Mouse (Mus musculus) olfactory bulb, adult 2 months (tissue): Measurements from ENCODE around the gene Nfkbiz.

Source experiments
- CTCF ChIP-seq: fragments of 200-500 bp; IDR thresholded peaks from 2 replicates; pipeline ENCODE4 v1.5.1; 2012; ENCODE audit warnings: low read depth, mild to moderate bottlenecking, low read length, moderate library complexity; ENCODE audit not compliant: insufficient read depth
- POLR2A ChIP-seq: fragments of 200-500 bp; IDR thresholded peaks from 2 replicates; pipeline ENCODE4 v1.6.1; 2012; ENCODE audit warnings: mild to moderate bottlenecking, low read depth, low read length, moderate library complexity; ENCODE audit not compliant: insufficient read depth

DNA sequence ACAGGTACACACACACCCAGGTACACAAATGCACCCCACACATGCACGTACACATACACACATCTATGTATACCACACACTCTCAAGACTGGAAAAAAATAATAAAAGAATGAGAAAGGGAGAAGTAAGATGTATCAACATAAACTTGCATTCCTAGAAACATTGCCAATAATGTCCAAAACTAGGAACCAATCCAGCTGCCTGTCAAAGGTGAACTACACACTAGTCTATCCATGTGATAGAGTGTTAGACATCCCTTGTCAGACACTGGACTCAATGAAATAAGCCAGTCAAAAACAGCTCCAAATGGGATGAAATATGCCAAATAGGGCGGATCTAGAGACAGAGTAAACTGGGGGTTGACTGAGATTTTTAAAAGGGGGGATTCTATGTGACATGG is 55.8 kb downstream of the Nfkbiz start:
- TF ChIP-seq POLR2A = no peak
- no peak for TF ChIP-seq CTCF
